Mouse (Mus musculus) embryonic facial prominence, embryonic 14.5 days (tissue): ENCODE measurements at regions not wholly inside any gene's neighbourhood (a gene's known extent, or its start where the extent isn't known, plus 50 kb on each side); places are given as distances from the start of the nearest gene placed in this dataset.

Experiments
- ATAC-seq: fragments of 200-750 bp; cut with Nextera tagmentation; 2 replicates; pipeline ENCODE4 v1.8.0; 2017; ENCODE audit warnings: low read depth, moderate number of reproducible peaks, moderate TSS enrichment
- DNase-seq: peaks from one replicate; pipeline ENCODE4 v3.0.0-alpha.2; 2015; ENCODE audit warnings: low spot score
- H3K27ac ChIP-seq: fragments of 300-500 bp; sonication (generic); replicated peaks from 2 replicates; pipeline ENCODE4 v1.5.1; 2014; ENCODE audit warnings: low read depth, mild to moderate bottlenecking, low read length, moderate library complexity
- H3K27me3 ChIP-seq: fragments of 300-500 bp; sonication (generic); replicated peaks from 2 replicates; pipeline ENCODE4 v1.6.1; 2014; ENCODE audit warnings: low read length; ENCODE audit not compliant: control insufficient read depth, insufficient read depth
- H3K36me3 ChIP-seq: fragments of 300-500 bp; sonication (generic); 2 replicates; pipeline ENCODE4 v1.6.1; 2014; ENCODE audit warnings: low read length, mixed read lengths; ENCODE audit not compliant: control insufficient read depth, insufficient read depth
- H3K4me1 ChIP-seq: fragments of 300-500 bp; sonication (generic); 2 replicates; pipeline ENCODE4 v1.6.1; 2014; ENCODE audit warnings: antibody characterized with exemption, low read length; ENCODE audit not compliant: control insufficient read depth, insufficient read depth
- H3K4me2 ChIP-seq: fragments of 300-500 bp; sonication (generic); 2 replicates; pipeline ENCODE4 v1.6.1; 2014; ENCODE audit warnings: low read depth, mild to moderate bottlenecking, low read length, moderate library complexity, mixed read lengths
- H3K4me3 ChIP-seq: fragments of 300-500 bp; sonication (generic); 2 replicates; pipeline ENCODE4 v1.5.1; 2014; ENCODE audit warnings: low read depth, mild to moderate bottlenecking, low read length
- H3K9ac ChIP-seq: fragments of 300-500 bp; sonication (generic); 2 replicates; pipeline ENCODE4 v1.6.1; 2014; ENCODE audit warnings: low read depth, mild to moderate bottlenecking, low read length, moderate library complexity, mixed read lengths
- H3K9me3 ChIP-seq: fragments of 300-500 bp; sonication (generic); 2 replicates; pipeline ENCODE4 v1.6.1; 2016; ENCODE audit warnings: low read length; ENCODE audit not compliant: control insufficient read depth
- WGBS: fragments of 180-500 bp; shearing (Covaris S2); extraction: QIAGEN DNeasy Blood & Tissue Kit; methylation state at CpG from one replicate; pipeline ENCODE4 v1.1.7; 2014; 5-methylcytosine and 5-hydroxymethylcytosine counted together

- Histone ChIP-seq H3K27ac (no peak overlapping the region), H3K9ac (no peak overlapping the region), H3K4me3 (no peak overlapping the region), H3K27me3 (no peaks in the 10 kb centered on the region), H3K4me2 (no peak overlapping the region), H3K4me1 (peaks cover 13% of the 10 kb centered on the region; the same call in 1 of the 2 replicates), H3K9me3 (no peaks in the 10 kb centered on the region), H3K36me3 (no peaks in the 10 kb centered on the region)
- ATAC-seq = no peak
- no peak for DNase-seq
Observed at GRCm38 (mm10) chr1:13424524-13424923, 2010.6 kb downstream of the A830018L16Rik start.

- ATAC-seq = peak; percentile 10; the same call in 1 of the 2 replicates
- peak overlapping the region; percentile 37 for H3K4me3 ChIP-seq
- no peaks in the 10 kb centered on the region for H3K9me3 ChIP-seq
- no peaks in the 10 kb centered on the region for H3K27me3 ChIP-seq
- H3K36me3 ChIP-seq = no peaks in the 10 kb centered on the region
- H3K4me1 ChIP-seq = peaks cover 13% of the 10 kb centered on the region; the same call in 1 of the 2 replicates
- H3K4me2 ChIP-seq = peak overlapping the region; percentile 57
- DNase-seq = peak; percentile 53
- peak overlapping the region; percentile 53 for H3K9ac ChIP-seq
- 22% methylated on average over 9 of the region's 9 CpGs for WGBS
- peak overlapping the region; percentile 74; the same call in 1 of the 2 replicates for H3K27ac ChIP-seq
Observed at GRCm38 (mm10) chr1:13425601-13426327, 2011.9 kb downstream of the A830018L16Rik start.

GRCm38 (mm10) chr1:13426328-13427067 lies 2012.6 kb downstream of the A830018L16Rik start:
- peak; percentile 79 for ATAC-seq
- H3K27me3 ChIP-seq = no peaks in the 10 kb centered on the region
- 7% methylated on average over 30 of the region's 30 CpGs for WGBS
- DNase-seq = peak; percentile 87
- H3K9ac ChIP-seq = peak overlapping the region; percentile 53
- H3K27ac ChIP-seq = peak overlapping the region; percentile 74
- H3K4me3 ChIP-seq = peak overlapping the region; percentile 37
- no peaks in the 10 kb centered on the region for H3K9me3 ChIP-seq
- H3K4me2 ChIP-seq = peak overlapping the region; percentile 57
- no peaks in the 10 kb centered on the region for H3K36me3 ChIP-seq
- peaks cover 13% of the 10 kb centered on the region; the same call in 1 of the 2 replicates for H3K4me1 ChIP-seq

GRCm38 (mm10) chr1:13427068-13427434 lies 2013.1 kb downstream of the A830018L16Rik start:
- Histone ChIP-seq H3K4me3 (peak overlapping the region; percentile 37; the same call in 1 of the 2 replicates), H3K4me2 (peak overlapping the region; percentile 57), H3K27ac (peak overlapping the region; percentile 74), H3K9ac (no peak overlapping the region; the same call in 1 of the 2 replicates), H3K4me1 (peaks cover 13% of the 10 kb centered on the region; the same call in 1 of the 2 replicates), H3K36me3 (no peaks in the 10 kb centered on the region), H3K9me3 (no peaks in the 10 kb centered on the region), H3K27me3 (no peaks in the 10 kb centered on the region)
- WGBS = 61% methylated on average over 5 of the region's 5 CpGs
- DNase-seq (no peak), ATAC-seq (no peak)

GRCm38 (mm10) chr1:13427501-13428207 lies 2013.7 kb downstream of the A830018L16Rik start:
- no peaks in the 10 kb centered on the region for H3K9me3 ChIP-seq
- no peak overlapping the region for H3K9ac ChIP-seq
- peak overlapping the region; percentile 74 for H3K27ac ChIP-seq
- H3K36me3 ChIP-seq = no peaks in the 10 kb centered on the region
- H3K4me2 ChIP-seq = no peak overlapping the region
- no peaks in the 10 kb centered on the region for H3K27me3 ChIP-seq
- H3K4me3 ChIP-seq = no peak overlapping the region
- peaks cover 13% of the 10 kb centered on the region; the same call in 1 of the 2 replicates for H3K4me1 ChIP-seq
- peak; percentile 83 for DNase-seq
- peak; percentile 77 for ATAC-seq
- 37% methylated on average over 11 of the region's 11 CpGs for whole genome bisulfite sequencing

GRCm38 (mm10) chr1:13437747-13438394 lies 2024.0 kb downstream of the A830018L16Rik start:
- H3K4me3 ChIP-seq = no peak overlapping the region
- no peak overlapping the region for H3K9ac ChIP-seq
- H3K4me2 ChIP-seq = no peak overlapping the region
- H3K27me3 ChIP-seq = no peaks in the 10 kb centered on the region
- H3K9me3 ChIP-seq = no peaks in the 10 kb centered on the region
- DNase-seq = no peak
- H3K4me1 ChIP-seq = no peaks in the 10 kb centered on the region; the same call in none of the 2 replicates
- H3K27ac ChIP-seq = no peak overlapping the region
- 63% methylated on average over 6 of the region's 6 CpGs for WGBS
- ATAC-seq = no peak
- no peaks in the 10 kb centered on the region for H3K36me3 ChIP-seq

- H3K4me1 ChIP-seq = no peaks in the 10 kb centered on the region; the same call in none of the 2 replicates
- H3K4me3 ChIP-seq = no peak overlapping the region
- no peak overlapping the region; the same call in 1 of the 2 replicates for H3K27ac ChIP-seq
- no peak overlapping the region for H3K4me2 ChIP-seq
- no peak overlapping the region for H3K9ac ChIP-seq
- no peaks in the 10 kb centered on the region for H3K27me3 ChIP-seq
- DNase-seq (peak; percentile 70), ATAC-seq (no peak)
- H3K9me3 ChIP-seq = no peaks in the 10 kb centered on the region
- no peaks in the 10 kb centered on the region for H3K36me3 ChIP-seq
- WGBS = 35% methylated on average over 6 of the region's 6 CpGs
Observed at GRCm38 (mm10) chr1:13442366-13442765, 2028.5 kb downstream of the A830018L16Rik start.

GRCm38 (mm10) chr1:13454534-13454933 lies 2040.6 kb downstream of the A830018L16Rik start:
- no peak for DNase-seq
- peaks cover 4% of the 10 kb centered on the region; the same call in 1 of the 2 replicates for H3K9me3 ChIP-seq
- no peak overlapping the region for H3K27ac ChIP-seq
- no peaks in the 10 kb centered on the region for H3K36me3 ChIP-seq
- no peak overlapping the region for H3K4me2 ChIP-seq
- WGBS = 69% methylated on average over 2 of the region's 2 CpGs
- no peaks in the 10 kb centered on the region for H3K4me1 ChIP-seq
- no peak for ATAC-seq
- no peak overlapping the region for H3K4me3 ChIP-seq
- H3K9ac ChIP-seq = no peak overlapping the region
- no peaks in the 10 kb centered on the region for H3K27me3 ChIP-seq
